Mouse (Mus musculus) ES-E14 (cell line): ENCODE results near the gene Mme. TPM values are rescaled to one million over a fixed set of nuclear protein-coding genes. Genes with fewer than 3 reads are reported as not detected.

Experiments used
- DNase-seq: peaks from one replicate; pipeline ENCODE4 v3.0.0-alpha.2; 2013; ENCODE audit warnings: low read depth, low spot score
- H3K27ac ChIP-seq: 2 replicates; pipeline ENCODE4 v1.5.1; 2012; ENCODE audit warnings: low read depth, mild to moderate bottlenecking, low read length, moderate library complexity, mixed read lengths; ENCODE audit not compliant: poor library complexity, insufficient read depth, severe bottlenecking
- H3K36me3 ChIP-seq: 2 replicates; pipeline ENCODE4 v1.6.1; 2012; ENCODE audit warnings: mild to moderate bottlenecking, low read length, moderate library complexity, mixed read lengths; ENCODE audit not compliant: control insufficient read depth, poor library complexity, insufficient read depth, severe bottlenecking
- H3K4me1 ChIP-seq, 2 experiments: fragments of 150-350 bp in 1 of 2; sonication (generic) in 1 of 2; 2 replicates each; pipeline ENCODE4 v1.6.1; 2012; ENCODE audit warnings: low read length in 2 of 2, mild to moderate bottlenecking in 1 of 2, mixed read lengths in 1 of 2; ENCODE audit not compliant: control insufficient read depth in 2 of 2, insufficient read depth in 2 of 2, poor library complexity in 1 of 2
- H3K4me3 ChIP-seq, 2 experiments: fragments of 150-350 bp in 1 of 2; sonication (generic) in 1 of 2; 2 replicates each; pipeline ENCODE4 v1.5.1; 2012; ENCODE audit warnings: low read length in 2 of 2, low read depth in 1 of 2, mild to moderate bottlenecking in 1 of 2, mixed read lengths in 1 of 2; ENCODE audit not compliant: insufficient read depth in 1 of 2, poor library complexity in 1 of 2, severe bottlenecking in 1 of 2
- H3K9ac ChIP-seq: 2 replicates; pipeline ENCODE4 v1.6.1; 2012; ENCODE audit warnings: low read depth, mild to moderate bottlenecking, low read length, mixed read lengths; ENCODE audit not compliant: poor library complexity, insufficient read depth, severe bottlenecking
- H3K9me3 ChIP-seq: fragments of 150-350 bp; sonication (generic); 2 replicates; pipeline ENCODE4 v1.6.1; 2012; ENCODE audit warnings: low read depth, mild to moderate bottlenecking, low read length; ENCODE audit not compliant: control insufficient read depth, insufficient read depth
- CHD2 ChIP-seq: IDR thresholded peaks from 2 replicates; pipeline ENCODE4 v1.6.1; 2014; ENCODE audit warnings: mild to moderate bottlenecking, low read depth, low read length, inconsistent platforms
- HCFC1 ChIP-seq: IDR thresholded peaks from 2 replicates; pipeline ENCODE4 v1.6.1; 2012; ENCODE audit warnings: low read length, inconsistent platforms, borderline replicate concordance; ENCODE audit not compliant: insufficient read depth
- MAFK ChIP-seq: IDR thresholded peaks from 2 replicates; pipeline ENCODE4 v1.6.1; 2014; ENCODE audit warnings: mild to moderate bottlenecking, low read depth, low read length, inconsistent platforms; ENCODE audit not compliant: insufficient read depth
- ZC3H11A ChIP-seq: IDR thresholded peaks from 2 replicates; pipeline ENCODE4 v1.6.1; 2012; ENCODE audit warnings: low read depth, mild to moderate bottlenecking, inconsistent platforms, low read length, borderline replicate concordance
- ZNF384 ChIP-seq: IDR thresholded peaks from 2 replicates; pipeline ENCODE4 v1.6.1; 2012; ENCODE audit warnings: low read depth, low read length, inconsistent platforms
- in situ Hi-C, 2 experiments: fragments of 600-800 bp; cut with MboI; formaldehyde crosslinking; loops; one replicate each; pipeline ENCODE4 v1.15.1; 2025; ENCODE audit warnings: low sequenced_read_pairs in 2 of 2, inconsistent platforms in 1 of 2; ENCODE audit not compliant: unreplicated experiment in 2 of 2
- total RNA-seq: library from RNA; depleted of rRNA; stranded (reverse); fragments of 300-350 nt; gene quantifications from 2 replicates; pipeline ENCODE4 v1.2.3, GENCODE M21; 2012; rRNA removed

Gene Mme
- total RNA-seq, 1 experiment: 73.3 TPM

- TF ChIP-seq ZC3H11A: no peak
- no peak for TF ChIP-seq ZNF384
- no peak for TF ChIP-seq MAFK
- TF ChIP-seq CHD2: no peak
- no peak for TF ChIP-seq HCFC1
- no peak overlapping the region for H3K27ac ChIP-seq
- no peaks in the 10 kb centered on the region for H3K36me3 ChIP-seq
- H3K4me1 ChIP-seq: no peaks in the 10 kb centered on the region
- no peak overlapping the region for H3K4me3 ChIP-seq
- no peak overlapping the region for H3K9ac ChIP-seq
- no peaks in the 10 kb centered on the region for H3K9me3 ChIP-seq
- in situ Hi-C loops: no loop called here
- no peak for DNase-seq
Observed at GRCm38 (mm10) chr3:63413046-63413911, 171.9 kb downstream of the Mme start.

GRCm38 (mm10) chr3:63417284-63417683, 175.9 kb downstream of the Mme start:
- Histone ChIP-seq H3K27ac (no peak overlapping the region), H3K4me1 (no peaks in the 10 kb centered on the region), H3K4me3 (no peak overlapping the region), H3K9me3 (no peaks in the 10 kb centered on the region), H3K9ac (no peak overlapping the region), H3K36me3 (no peaks in the 10 kb centered on the region)
- no peak for DNase-seq
- in situ Hi-C loops: no loop called here
- no peak for TF ChIP-seq MAFK
- no peak for TF ChIP-seq ZC3H11A

- no peak for DNase-seq
- H3K36me3 ChIP-seq: no peaks in the 10 kb centered on the region
- in situ Hi-C loops: no loop called here
- no peak overlapping the region for H3K9ac ChIP-seq
- TF ChIP-seq CHD2 (no peak), ZNF384 (no peak), ZC3H11A (no peak), MAFK (no peak), HCFC1 (no peak)
- H3K9me3 ChIP-seq: no peaks in the 10 kb centered on the region
- H3K4me1 ChIP-seq: no peaks in the 10 kb centered on the region
- H3K4me3 ChIP-seq: no peak overlapping the region
- no peak overlapping the region for H3K27ac ChIP-seq
Observed at GRCm38 (mm10) chr3:63417758-63418157, 176.4 kb downstream of the Mme start.

- Histone ChIP-seq H3K27ac (no peak overlapping the region), H3K36me3 (no peaks in the 10 kb centered on the region), H3K4me1 (no peaks in the 10 kb centered on the region), H3K9me3 (no peaks in the 10 kb centered on the region), H3K9ac (no peak overlapping the region), H3K4me3 (no peak overlapping the region)
- DNase-seq: no peak
- no peak for TF ChIP-seq ZNF384
- TF ChIP-seq HCFC1: no peak
- TF ChIP-seq ZC3H11A: no peak
- no peak for TF ChIP-seq CHD2
- in situ Hi-C loops: no loop called here
Observed at GRCm38 (mm10) chr3:63423552-63423951, 182.2 kb downstream of the Mme start.

Other genes starting within 250 kb of the Mme start
- gene Gm34302, start 242.3 kb downstream of the Mme start, total RNA-seq: not detected in 2 replicates